Mouse (Mus musculus) forebrain, embryonic 10.5 days (tissue): ENCODE measurements around the gene Hoxc11. TPM values are rescaled to one million over a fixed set of nuclear protein-coding genes. Genes with fewer than 3 reads are reported as not detected.

Experiments
- DNase-seq: peaks from one replicate; pipeline ENCODE4 v3.0.0-alpha.2; 2017; ENCODE audit warnings: low spot score; ENCODE audit errors: extremely low spot score
- H3K27ac ChIP-seq: fragments of 300-500 bp; sonication (generic); 2 replicates; pipeline ENCODE4 v1.5.1; 2016; ENCODE audit warnings: mild to moderate bottlenecking
- H3K27me3 ChIP-seq: fragments of 300-500 bp; sonication (generic); 2 replicates; pipeline ENCODE4 v1.6.1; 2016; ENCODE audit warnings: mild to moderate bottlenecking; ENCODE audit not compliant: poor library complexity, severe bottlenecking
- H3K36me3 ChIP-seq: fragments of 300-500 bp; sonication (generic); replicated peaks from 2 replicates; pipeline ENCODE4 v1.6.1; 2016; ENCODE audit warnings: mild to moderate bottlenecking, moderate library complexity
- H3K4me1 ChIP-seq: fragments of 300-500 bp; sonication (generic); 2 replicates; pipeline ENCODE4 v1.6.1; 2016
- H3K4me3 ChIP-seq: fragments of 300-500 bp; sonication (generic); 2 replicates; pipeline ENCODE4 v1.5.1; 2016; ENCODE audit warnings: mild to moderate bottlenecking, moderate library complexity
- H3K9me3 ChIP-seq: fragments of 300-500 bp; sonication (generic); 2 replicates; pipeline ENCODE4 v1.6.1; 2016; ENCODE audit warnings: mild to moderate bottlenecking, moderate library complexity
- WGBS: fragments of 180-500 bp; shearing (Covaris S2); methylation state at CpG from one replicate; pipeline ENCODE4 v1.1.7; 2016; 5-methylcytosine and 5-hydroxymethylcytosine counted together
- polyA plus RNA-seq: library from polyadenylated mRNA; unstranded; fragments of >200 nt; fragmentation: Nextera tagmentation; extraction: Ambion mirVana; gene quantifications from 2 replicates; pipeline ENCODE4 v1.2.1, GENCODE M21; 2016

The Hoxc11 gene
- polyA plus RNA-seq, 1 experiment from 2014 or later, result not detected

- DNase-seq, result no peak
- H3K4me3 ChIP-seq, result no peak overlapping the region
- H3K36me3 ChIP-seq, result no peaks in the 10 kb centered on the region
- peaks cover 100% of the 10 kb centered on the region for H3K27me3 ChIP-seq
- no peaks in the 10 kb centered on the region for H3K9me3 ChIP-seq
- H3K4me1 ChIP-seq, result peaks cover 17% of the 10 kb centered on the region
- WGBS, result under 1% methylated on average over 24 of the region's 24 CpGs
- H3K27ac ChIP-seq, result no peak overlapping the region
Observed at GRCm38 (mm10) chr15:102922012-102922362, 32.2 kb upstream of the Hoxc11 start.

GRCm38 (mm10) chr15:102922636-102923500 lies 31.4 kb upstream of the Hoxc11 start:
- Histone ChIP-seq H3K36me3 (no peaks in the 10 kb centered on the region), H3K9me3 (no peaks in the 10 kb centered on the region), H3K4me3 (no peak overlapping the region), H3K27ac (no peak overlapping the region), H3K27me3 (peaks cover 100% of the 10 kb centered on the region), H3K4me1 (peaks cover 17% of the 10 kb centered on the region)
- 11% methylated on average over 6 of the region's 6 CpGs for WGBS
- peak; percentile 33 for DNase-seq

- Histone ChIP-seq H3K4me3 (no peak overlapping the region), H3K4me1 (no peaks in the 10 kb centered on the region), H3K9me3 (no peaks in the 10 kb centered on the region), H3K27me3 (peaks cover 100% of the 10 kb centered on the region), H3K36me3 (no peaks in the 10 kb centered on the region), H3K27ac (no peak overlapping the region)
- no peak for DNase-seq
- under 1% methylated on average over 40 of the region's 40 CpGs for WGBS
Observed at GRCm38 (mm10) chr15:102927032-102927645, 27.1 kb upstream of the Hoxc11 start.

GRCm38 (mm10) chr15:102931706-102932358 lies 22.4 kb upstream of the Hoxc11 start:
- no peak for DNase-seq
- H3K27me3 ChIP-seq, result peaks cover 100% of the 10 kb centered on the region
- under 1% methylated on average over 23 of the region's 23 CpGs for WGBS

GRCm38 (mm10) chr15:102934438-102934837 lies 19.8 kb upstream of the Hoxc11 start:
- Histone ChIP-seq H3K9me3 (no peaks in the 10 kb centered on the region), H3K27me3 (peaks cover 100% of the 10 kb centered on the region), H3K36me3 (no peaks in the 10 kb centered on the region), H3K4me3 (no peak overlapping the region), H3K4me1 (peaks cover 3% of the 10 kb centered on the region), H3K27ac (no peak overlapping the region)
- WGBS, result under 1% methylated on average over 12 of the region's 12 CpGs
- DNase-seq, result no peak

More at GRCm38 (mm10) chr15:102931706-102932358, 22.4 kb upstream of the Hoxc11 start:
- Histone ChIP-seq H3K4me1 (no peaks in the 10 kb centered on the region), H3K4me3 (no peak overlapping the region), H3K36me3 (no peaks in the 10 kb centered on the region), H3K9me3 (no peaks in the 10 kb centered on the region), H3K27ac (no peak overlapping the region)

GRCm38 (mm10) chr15:102934897-102935296 lies 19.3 kb upstream of the Hoxc11 start:
- H3K9me3 ChIP-seq, result no peaks in the 10 kb centered on the region
- H3K4me3 ChIP-seq, result no peak overlapping the region
- no peak overlapping the region for H3K27ac ChIP-seq
- H3K36me3 ChIP-seq, result no peaks in the 10 kb centered on the region
- WGBS, result under 1% methylated on average over 27 of the region's 27 CpGs
- no peak for DNase-seq
- peaks cover 100% of the 10 kb centered on the region for H3K27me3 ChIP-seq
- H3K4me1 ChIP-seq, result peaks cover 8% of the 10 kb centered on the region

GRCm38 (mm10) chr15:102936279-102936972 lies 17.8 kb upstream of the Hoxc11 start, which contains the start of gene Hoxc12:
Gene Hoxc12, plus strand, starts transcription at chr15:102936757.
- no peak for DNase-seq
- 1% methylated on average over 31 of the region's 31 CpGs for WGBS
- no peak within 1 kb of the TSS for H3K27ac ChIP-seq
- H3K36me3 ChIP-seq, result no peaks in the 10 kb centered on the region
- no peaks in the 10 kb centered on the region for H3K9me3 ChIP-seq
- H3K4me1 ChIP-seq, result peaks cover 9% of the 10 kb centered on the region
- H3K27me3 ChIP-seq, result peaks cover 100% of the 10 kb centered on the region
- H3K4me3 ChIP-seq, result no peak within 1 kb of the TSS

GRCm38 (mm10) chr15:102937036-102937666 lies 17.1 kb upstream of the Hoxc11 start:
- no peak for DNase-seq

GRCm38 (mm10) chr15:102939256-102940155 lies 14.7 kb upstream of the Hoxc11 start:
- Histone ChIP-seq H3K9me3 (no peaks in the 10 kb centered on the region), H3K4me3 (no peak overlapping the region), H3K27me3 (peaks cover 100% of the 10 kb centered on the region), H3K36me3 (no peaks in the 10 kb centered on the region), H3K27ac (no peak overlapping the region), H3K4me1 (peaks cover 18% of the 10 kb centered on the region)
- under 1% methylated on average over 34 of the region's 34 CpGs for WGBS
- no peak for DNase-seq

More at GRCm38 (mm10) chr15:102937036-102937666, 17.1 kb upstream of the Hoxc11 start:
- Histone ChIP-seq H3K36me3 (no peaks in the 10 kb centered on the region), H3K27me3 (peaks cover 100% of the 10 kb centered on the region), H3K4me3 (no peak overlapping the region), H3K27ac (no peak overlapping the region), H3K4me1 (peaks cover 9% of the 10 kb centered on the region), H3K9me3 (no peaks in the 10 kb centered on the region)
- WGBS, result 1% methylated on average over 50 of the region's 50 CpGs

GRCm38 (mm10) chr15:102942739-102943467 lies 11.3 kb upstream of the Hoxc11 start:
- Histone ChIP-seq H3K27ac (no peak overlapping the region), H3K4me3 (peak overlapping the region; percentile 22), H3K36me3 (no peaks in the 10 kb centered on the region), H3K27me3 (peaks cover 100% of the 10 kb centered on the region), H3K9me3 (no peaks in the 10 kb centered on the region), H3K4me1 (peaks cover 18% of the 10 kb centered on the region)
- no peak for DNase-seq
- under 1% methylated on average over 49 of the region's 53 CpGs for WGBS

- no peak overlapping the region for H3K27ac ChIP-seq
- H3K36me3 ChIP-seq, result no peaks in the 10 kb centered on the region
- H3K27me3 ChIP-seq, result peaks cover 100% of the 10 kb centered on the region
- peaks cover 18% of the 10 kb centered on the region for H3K4me1 ChIP-seq
- WGBS, result 4% methylated on average over 5 of the region's 5 CpGs
- H3K4me3 ChIP-seq, result peak overlapping the region; percentile 22; the same call in 1 of the 2 replicates
- no peaks in the 10 kb centered on the region for H3K9me3 ChIP-seq
- no peak for DNase-seq
Observed at GRCm38 (mm10) chr15:102943468-102943813, 10.8 kb upstream of the Hoxc11 start.
